Mouse (Mus musculus): ENCODE results near the gene Vta1.
A peak's percentile ranks its signal among the peaks of the same experiment; 100 is the strongest.

The Vta1 gene

DNA sequence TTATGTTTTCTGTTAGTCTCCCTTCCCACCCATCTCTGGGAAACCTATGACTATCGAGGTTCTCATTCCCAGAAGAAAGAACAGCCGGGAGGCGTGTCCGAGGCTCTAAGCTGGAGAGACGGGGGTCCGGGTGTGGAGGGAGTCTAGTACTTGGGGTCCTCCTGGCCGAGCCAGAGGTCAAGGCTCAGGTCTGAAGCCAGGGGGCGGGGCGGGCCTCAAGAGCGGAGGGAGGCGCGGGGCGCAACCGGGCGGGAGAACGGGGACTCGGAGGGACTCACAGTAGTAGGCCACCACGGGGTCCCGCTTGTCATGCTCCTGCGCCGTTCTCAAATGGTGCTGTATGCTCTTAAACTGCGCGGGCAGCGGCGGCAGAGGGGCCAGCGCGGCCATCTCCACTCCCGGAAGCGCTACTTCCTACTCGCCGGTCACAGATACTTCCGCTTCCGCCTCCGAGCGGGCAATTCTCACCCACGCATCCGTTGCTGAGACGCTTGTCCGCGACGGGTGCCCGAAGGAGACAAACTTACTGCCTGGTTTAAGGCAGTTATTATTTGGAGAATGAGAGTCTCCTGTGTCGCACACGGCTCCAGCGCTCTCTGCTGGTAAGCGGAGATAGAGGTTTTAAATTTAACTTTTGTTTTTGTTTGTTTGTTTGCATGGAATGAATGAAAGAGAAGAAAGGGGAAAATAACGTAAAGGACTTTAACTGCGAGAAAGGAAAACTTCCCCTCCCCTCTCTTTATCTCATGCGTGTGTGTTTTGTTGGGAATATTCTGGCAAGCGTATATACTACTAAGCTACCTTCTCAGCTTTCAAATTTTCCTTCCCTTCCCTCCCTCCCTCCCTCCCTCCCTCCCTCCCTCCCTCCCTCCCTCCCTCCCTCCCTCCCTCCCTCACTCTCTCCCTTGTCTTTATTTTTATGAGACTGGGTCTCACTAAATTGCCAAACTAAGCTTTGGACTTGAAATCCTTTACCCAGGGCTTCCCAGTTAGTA, at the start of gene Vta1, which contains the start of gene Nmbr:
Gene Vta1, minus strand, starts transcription at position 489 of the 995 bp plus-strand sequence.
Gene Nmbr, plus strand, starts transcription at position 520 of the 995 bp plus-strand sequence.
- peak; percentile 98 to 99 for DNase-seq

DNA sequence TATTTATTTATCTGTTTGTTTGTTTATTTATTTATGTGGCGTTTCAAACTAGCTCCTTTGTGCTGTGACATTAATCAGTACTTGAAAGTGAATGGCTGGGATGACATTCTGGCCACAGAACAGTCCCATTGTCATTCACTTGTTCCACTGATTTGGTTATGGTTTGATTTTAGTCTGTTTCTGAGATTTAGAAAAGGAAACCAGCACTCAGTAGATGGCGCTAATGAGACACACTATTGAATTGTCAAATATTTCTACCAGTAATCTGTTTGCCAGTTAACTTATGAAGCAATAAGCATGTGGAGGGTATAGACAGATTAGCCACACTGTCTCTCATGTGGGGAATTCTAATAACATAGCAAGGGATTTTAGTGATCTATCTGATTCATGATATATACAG, 28.9 kb upstream of the Vta1 start:
- DNase-seq: peak in 1 of 2 experiments; percentile 0

DNA sequence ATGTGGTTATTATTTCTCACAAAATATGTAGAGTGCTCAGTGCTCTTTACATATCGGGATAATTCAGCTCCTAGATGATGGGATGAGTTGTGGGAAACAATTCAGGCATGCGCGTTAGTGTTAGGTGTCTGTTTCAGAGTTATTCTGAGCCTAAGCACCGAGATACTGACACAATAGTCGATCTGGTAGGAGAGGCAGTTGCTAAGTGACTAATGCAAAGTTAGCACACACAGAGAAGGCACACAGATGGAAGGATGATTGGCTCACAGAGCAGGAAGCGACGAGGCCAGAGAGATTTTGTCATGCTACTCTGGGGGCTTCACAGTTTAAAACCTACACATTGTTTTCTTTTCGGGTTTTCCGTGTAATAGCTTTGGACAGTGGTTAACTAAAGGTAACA, 20.3 kb upstream of the Vta1 start:
- DNase-seq: no peak

- DNase-seq: no peak
These were observed 12.8 kb upstream of the Vta1 start, which contains the start of gene Gje1 for GRCm38 (mm10) chr10:14718114-14718513. Gene Gje1, minus strand, starts transcription at chr10:14718214.

- no peak for DNase-seq
These were observed 1.4 kb downstream of the Vta1 start for GRCm38 (mm10) chr10:14703830-14704420.

GRCm38 (mm10) chr10:14703239-14703638, 2.1 kb downstream of the Vta1 start:
- DNase-seq: no peak

GRCm38 (mm10) chr10:14690349-14690748, 15.0 kb downstream of the Vta1 start:
- DNase-seq: no peak

GRCm38 (mm10) chr10:14688785-14689442, 16.4 kb downstream of the Vta1 start:
- DNase-seq: no peak

GRCm38 (mm10) chr10:14685663-14686062, 19.7 kb downstream of the Vta1 start:
- no peak for DNase-seq

DNA sequence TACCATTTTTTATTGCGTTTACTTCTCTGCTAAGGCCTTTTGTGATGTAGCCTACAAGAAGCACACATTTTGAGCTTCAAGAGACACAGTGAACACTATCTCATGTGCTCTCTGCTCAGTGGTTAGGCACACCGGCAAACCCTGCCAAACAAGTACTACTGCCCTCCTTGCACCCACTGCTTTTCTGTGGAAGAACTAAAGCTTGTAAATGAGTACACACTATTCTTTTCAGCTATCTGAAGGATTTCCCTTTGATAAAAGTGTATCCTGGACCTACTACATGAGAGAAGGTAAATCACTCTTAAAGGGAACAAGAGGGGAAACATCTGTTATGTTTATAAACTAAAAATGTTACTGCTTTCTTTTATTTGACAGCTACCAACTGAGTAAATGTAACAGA, 39.2 kb downstream of the Vta1 start:
- no peak for DNase-seq

- DNase-seq: no peak
These were observed 44.5 kb downstream of the Vta1 start for GRCm38 (mm10) chr10:14660875-14661274.

DNA sequence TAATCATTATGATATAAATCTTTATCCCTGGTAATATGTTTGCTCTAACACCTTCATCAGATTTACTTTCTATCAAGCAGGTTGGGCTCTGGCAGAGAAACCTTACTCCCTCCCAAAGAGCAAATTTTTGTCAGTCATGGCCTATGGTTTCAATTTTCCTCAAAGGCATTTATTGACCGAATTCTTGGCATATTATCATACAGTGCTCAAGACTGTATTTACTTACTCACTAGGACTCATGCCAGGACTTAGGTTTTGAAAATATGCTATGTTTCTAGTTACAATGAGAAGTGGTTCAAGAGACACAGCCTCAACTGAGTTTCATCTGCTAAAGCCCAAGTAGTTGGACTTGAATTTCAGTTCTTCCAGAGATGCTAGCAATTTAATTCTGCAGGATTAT, 65.7 kb downstream of the Vta1 start:
- no peak for DNase-seq

- DNase-seq: no peak
These were observed 66.3 kb downstream of the Vta1 start for GRCm38 (mm10) chr10:14639043-14639442.

DNA sequence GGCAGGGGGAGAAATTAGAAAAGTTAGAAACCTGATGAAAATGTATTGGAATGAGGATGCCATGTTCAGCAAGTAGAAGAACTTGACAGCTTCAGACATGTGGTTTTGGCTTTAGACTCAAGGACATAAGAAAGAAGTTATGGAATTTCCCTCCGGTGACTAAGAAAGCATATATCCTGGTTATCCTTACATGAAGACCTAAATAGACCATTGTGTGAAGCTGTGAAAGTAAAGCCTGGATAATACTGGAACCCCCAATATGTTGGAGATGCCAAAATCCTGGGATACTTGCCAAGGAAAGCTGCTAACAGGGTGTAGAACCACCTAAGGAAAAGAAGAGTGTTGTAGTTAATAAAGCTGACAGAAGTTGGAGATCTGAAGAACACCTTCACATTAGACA, 79.7 kb downstream of the Vta1 start:
- no peak for DNase-seq

- DNase-seq: no peak
These were observed 86.2 kb downstream of the Vta1 start for GRCm38 (mm10) chr10:14619156-14619555.

GRCm38 (mm10) chr10:14618301-14618700, 87.1 kb downstream of the Vta1 start:
- DNase-seq: no peak

DNA sequence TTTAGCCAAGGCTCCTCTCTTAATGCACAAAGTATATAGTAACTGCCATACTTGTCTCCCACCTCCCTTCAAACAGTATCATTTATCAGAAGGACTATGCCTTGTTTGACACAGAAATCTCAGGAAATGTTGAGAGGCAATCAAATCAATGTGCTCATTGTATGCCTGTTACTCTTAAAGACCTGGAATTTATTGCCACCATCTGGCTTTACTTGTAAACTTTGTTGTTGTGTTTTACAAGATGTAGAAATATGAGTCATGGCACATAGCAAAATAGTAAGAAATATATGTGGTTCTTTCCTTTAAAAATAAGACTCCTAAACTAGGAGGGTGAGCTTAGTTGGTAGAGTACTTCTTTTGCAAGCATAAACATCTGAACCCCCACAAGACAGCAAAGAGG, 89.9 kb downstream of the Vta1 start:
- DNase-seq: no peak

DNA sequence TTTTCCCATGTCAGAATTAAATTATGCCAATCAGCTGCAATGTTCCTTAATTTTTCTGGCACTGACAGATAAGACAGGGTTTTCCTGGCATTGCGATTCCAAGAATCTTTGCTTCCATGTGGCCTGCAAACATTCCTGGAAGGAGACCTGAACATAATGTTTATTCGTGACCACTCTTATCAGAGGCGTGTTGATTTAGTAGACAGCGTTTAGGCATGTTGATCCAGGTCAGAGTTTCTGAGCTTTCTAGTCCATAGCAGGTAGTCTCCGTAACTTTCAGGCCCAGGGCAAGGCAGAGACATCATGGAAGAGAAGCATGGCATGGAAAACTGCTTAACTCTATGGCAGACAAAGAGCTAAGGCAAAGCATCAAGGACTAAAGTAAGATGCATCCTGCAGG, 97.8 kb downstream of the Vta1 start:
- no peak for DNase-seq

Measured in lung, adult 18-20 months (tissue).